Mouse (Mus musculus): ENCODE results near the gene P4ha1. TPM values are rescaled to one million over a fixed set of nuclear protein-coding genes. Genes with fewer than 3 reads are reported as not detected.

P4ha1 gene
- 13.8 and 15.5 TPM in 2 replicates for polyA plus RNA-seq (2015; fragmentation: Nextera tagmentation; extraction: Ambion mirVana)

GRCm38 (mm10) chr10:59323100-59323487 lies at the start of gene P4ha1:
TSS of gene P4ha1 (plus strand) at chr10:59323296.

DNA sequence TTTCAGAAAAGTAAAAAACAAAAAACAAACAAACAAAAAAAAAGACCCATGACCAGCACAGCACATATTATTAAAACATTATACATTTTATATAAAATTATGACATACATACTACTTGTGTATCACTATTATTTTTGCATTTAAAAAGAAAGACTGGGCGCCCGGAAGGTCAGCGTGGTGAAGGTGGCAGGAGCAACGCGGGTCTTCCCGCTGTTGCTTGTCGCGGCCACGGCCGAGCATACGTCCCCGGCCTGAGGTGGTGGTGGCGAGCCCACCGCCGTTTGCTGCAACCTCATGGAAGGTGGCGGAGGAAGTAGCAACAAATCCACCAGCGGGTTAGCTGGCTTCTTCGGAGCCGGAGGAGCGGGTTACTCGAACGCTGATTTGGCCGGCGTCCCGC lies 72.4 kb downstream of the P4ha1 start, which contains the start of gene Gm10273:
Gene Gm10273 (plus strand): TSS at position 172 of the 400 bp plus-strand sequence.

GRCm38 (mm10) chr10:59402899-59403792 lies 80.0 kb downstream of the P4ha1 start, which contains the start of gene Pla2g12b:
TSS of gene Pla2g12b (plus strand) at chr10:59403660.

Other genes starting within 250 kb of the P4ha1 start
- gene Sept10, start 101.4 kb upstream of the P4ha1 start, polyA plus RNA-seq (2015; fragmentation: Nextera tagmentation; extraction: Ambion mirVana) = 16.1 and 20.3 TPM in 2 replicates
- 1.1 and 1.9 TPM in 2 replicates for gene Sowahc, start 101.3 kb upstream of the P4ha1 start, polyA plus RNA-seq (2015; fragmentation: Nextera tagmentation; extraction: Ambion mirVana)
- 2.8 and 14.6 TPM in 2 replicates for gene Gm10273, start 72.3 kb downstream of the P4ha1 start, polyA plus RNA-seq (2015; fragmentation: Nextera tagmentation; extraction: Ambion mirVana)
- 0.11 and 0.28 TPM in 2 replicates for gene Pla2g12b, start 80.4 kb downstream of the P4ha1 start, polyA plus RNA-seq (2015; fragmentation: Nextera tagmentation; extraction: Ambion mirVana)
- 11.4 and 15.2 TPM in 2 replicates for gene Oit3, start 118.5 kb downstream of the P4ha1 start, polyA plus RNA-seq (2015; fragmentation: Nextera tagmentation; extraction: Ambion mirVana)

Data from spleen, postnatal 0 days (tissue).